Comparison of ENCODE assay signal across 18 mouse cellular contexts in genomic region chr11:102436471-102436790, GRCm38 (mm10). TPM values are rescaled to one million over a fixed set of nuclear protein-coding genes. Genes with fewer than 3 reads are reported as not detected.
DNase-seq lines count a peak whose midpoint lies in the region; ATAC-seq and TF ChIP-seq lines count a peak whose summit lies in the region.
"Had no signal": no experiment of that assay in that cellular context is flagged by ENCODE, and none has a peak within 500 bp of the region (broad histone marks: within the 10 kb centered on the region; RNA-seq: fewer than 3 reads in every experiment).

No protein-coding gene starts in this region.

- no peak overlapping the region for H3K4me2 ChIP-seq in midbrain, embryonic 13.5 days (replicated peaks)
- no peak overlapping the region for H3K4me2 ChIP-seq in hindbrain, postnatal 0 days (ENCODE audit: low read depth, low read length)

- H3K9me3 ChIP-seq in midbrain, embryonic 10.5 days (replicated peaks) = no peaks in the 10 kb centered on the region
- H3K9me3 ChIP-seq in midbrain, embryonic 13.5 days = no peaks in the 10 kb centered on the region
- H3K9me3 ChIP-seq in hindbrain, postnatal 0 days (ENCODE audit: low read length) = no peaks in the 10 kb centered on the region
- H3K9me3 ChIP-seq: forebrain, embryonic 15.5 days; liver, embryonic 12.5 days had no signal

- no peak for ATAC-seq in midbrain, embryonic 13.5 days
- no peak for ATAC-seq in hindbrain, postnatal 0 days
- ATAC-seq: hindbrain, embryonic 16.5 days; liver, embryonic 12.5 days; liver, postnatal 0 days had no signal

- H3K4me3 ChIP-seq in midbrain, embryonic 10.5 days = peak overlapping the region; percentile 2; the same call in 1 of the 2 replicates
- H3K4me3 ChIP-seq in midbrain, embryonic 13.5 days (replicated peaks) = no peak overlapping the region
- no peak overlapping the region for H3K4me3 ChIP-seq in hindbrain, postnatal 0 days (ENCODE audit: low read length)

- TF ChIP-seq CTCF in hindbrain, postnatal 0 days (IDR thresholded peaks at IDR 0.05; ENCODE audit: low read depth) = no peak

- 85% methylated on average over 10 of the region's 10 CpGs for WGBS in midbrain, embryonic 10.5 days
- WGBS in midbrain, embryonic 13.5 days = 83% methylated on average over 10 of the region's 10 CpGs
- WGBS in hindbrain, postnatal 0 days = 80% methylated on average over 10 of the region's 10 CpGs

- H3K36me3 ChIP-seq in midbrain, embryonic 10.5 days = peaks cover 74% of the 10 kb centered on the region
- H3K36me3 ChIP-seq in midbrain, embryonic 13.5 days = peaks cover 75% of the 10 kb centered on the region
- peaks cover 44% of the 10 kb centered on the region for H3K36me3 ChIP-seq in hindbrain, postnatal 0 days (ENCODE audit: insufficient read depth, low read length)

- H3K9ac ChIP-seq in midbrain, embryonic 13.5 days (replicated peaks) = no peak overlapping the region
- H3K9ac ChIP-seq in hindbrain, postnatal 0 days (replicated peaks; ENCODE audit: low read length) = no peak overlapping the region
- H3K9ac ChIP-seq: liver, postnatal 0 days had no signal

- no peak overlapping the region for H3K27ac ChIP-seq in midbrain, embryonic 10.5 days (replicated peaks)
- no peak overlapping the region for H3K27ac ChIP-seq in midbrain, embryonic 13.5 days
- H3K27ac ChIP-seq in hindbrain, postnatal 0 days = no peak overlapping the region
- H3K27ac ChIP-seq: forebrain, embryonic 15.5 days; liver, embryonic 12.5 days had no signal

- DNase-seq in adrenal gland, postnatal 36 days = peak; percentile 50 to 57
- DNase-seq in adrenal gland, adult 18-20 months (ENCODE audit: low spot score in 2 of 2) = no peak
- DNase-seq in midbrain, embryonic 10.5 days (ENCODE audit: low spot score) = no peak
- DNase-seq in R1 (ENCODE audit: low read depth, low spot score) = peak; percentile 28
- no peak for DNase-seq in hindbrain, postnatal 0 days (ENCODE audit: low spot score)
- no peak for DNase-seq in embryo, embryonic 10 days (ENCODE audit: low spot score)
- DNase-seq: layer of hippocampus, postnatal 36 days; liver, postnatal 0 days; lung, postnatal 36 days; spleen, adult 18-20 months; thymus, adult 2 months; thymus, postnatal 4 days had no signal

- peaks cover 61% of the 10 kb centered on the region for H3K27me3 ChIP-seq in midbrain, embryonic 10.5 days (ENCODE audit: low read depth, poor library complexity, severe bottlenecking)
- H3K27me3 ChIP-seq in midbrain, embryonic 13.5 days = peaks cover 16% of the 10 kb centered on the region
- H3K27me3 ChIP-seq in hindbrain, postnatal 0 days (ENCODE audit: insufficient read depth, low read length) = no peaks in the 10 kb centered on the region
- H3K27me3 ChIP-seq: forebrain, embryonic 15.5 days had no signal

- H3K4me1 ChIP-seq in midbrain, embryonic 10.5 days = peaks cover 45% of the 10 kb centered on the region
- H3K4me1 ChIP-seq in midbrain, embryonic 13.5 days (replicated peaks) = peaks cover 43% of the 10 kb centered on the region
- H3K4me1 ChIP-seq in hindbrain, postnatal 0 days (ENCODE audit: insufficient read depth, low read length) = 0 out of 2 replicates have a peak, but pooled peaks cover 15% of the 10 kb centered on the region

RNA-seq across cellular contexts. Expression of gene Grn, which starts 6.3 kb away (rescaled TPM):
- 100 to 1,000 TPM; 181 to 214 TPM for total RNA-seq in adrenal gland, postnatal 36 days (2021)
- total RNA-seq in adrenal gland, adult 18-20 months (2021) = 100 to 1,000 TPM; 156 to 181 TPM
- 63.5 and 77.1 TPM in 2 replicates for polyA plus RNA-seq in midbrain, embryonic 10.5 days (2016; fragmentation: Nextera tagmentation; extraction: Ambion mirVana)
- polyA plus RNA-seq in midbrain, embryonic 13.5 days (2015; fragmentation: Nextera tagmentation; extraction: Ambion mirVana) = 57.4 and 61.8 TPM in 2 replicates
- total RNA-seq in hindbrain, postnatal 0 days (2014; rRNA removed) = 85.6 and 98.5 TPM in 2 replicates
- 98.4 and 104 TPM in 2 replicates for polyA plus RNA-seq in hindbrain, postnatal 0 days (2015; fragmentation: Nextera tagmentation; extraction: Ambion mirVana)

RNA-seq across cellular contexts. Expression of gene Fam171a2, which starts 11.1 kb away (rescaled TPM):
- total RNA-seq in adrenal gland, postnatal 36 days (2021) = 1 to 10 TPM; 5.8 to 6.1 TPM
- total RNA-seq in adrenal gland, adult 18-20 months (2021) = 1 to 10 TPM; 3.4 to 3.5 TPM
- 3.0 and 4.0 TPM in 2 replicates for polyA plus RNA-seq in midbrain, embryonic 10.5 days (2016; fragmentation: Nextera tagmentation; extraction: Ambion mirVana)
- 10.9 and 18.4 TPM in 2 replicates for polyA plus RNA-seq in midbrain, embryonic 13.5 days (2015; fragmentation: Nextera tagmentation; extraction: Ambion mirVana)
- total RNA-seq in hindbrain, postnatal 0 days (2014; rRNA removed) = 546 and 699 TPM in 2 replicates
- polyA plus RNA-seq in hindbrain, postnatal 0 days (2015; fragmentation: Nextera tagmentation; extraction: Ambion mirVana) = 20.6 and 21.0 TPM in 2 replicates
- total RNA-seq: neutrophil, adult 5-6 weeks had no signal

RNA-seq across cellular contexts. Expression of gene Slc25a39, which starts 28.7 kb away (rescaled TPM):
- total RNA-seq in adrenal gland, postnatal 36 days (2021) = 100 to 1,000 TPM; 453 to 470 TPM
- 100 to 1,000 TPM; 461 to 466 TPM for total RNA-seq in adrenal gland, adult 18-20 months (2021)
- 234 and 249 TPM in 2 replicates for polyA plus RNA-seq in midbrain, embryonic 10.5 days (2016; fragmentation: Nextera tagmentation; extraction: Ambion mirVana)
- polyA plus RNA-seq in midbrain, embryonic 13.5 days (2015; fragmentation: Nextera tagmentation; extraction: Ambion mirVana) = 141 and 154 TPM in 2 replicates
- total RNA-seq in hindbrain, postnatal 0 days (2014; rRNA removed) = 169 and 194 TPM in 2 replicates
- polyA plus RNA-seq in hindbrain, postnatal 0 days (2015; fragmentation: Nextera tagmentation; extraction: Ambion mirVana) = 165 and 176 TPM in 2 replicates

RNA-seq across cellular contexts. Expression of gene Itga2b, which starts 33.5 kb away (rescaled TPM):
- 1 to 10 TPM; 3.0 to 4.6 TPM for total RNA-seq in adrenal gland, postnatal 36 days (2021)
- 1 to 10 TPM; 3.4 to 3.6 TPM for total RNA-seq in adrenal gland, adult 18-20 months (2021)
- polyA plus RNA-seq in midbrain, embryonic 10.5 days (2016; fragmentation: Nextera tagmentation; extraction: Ambion mirVana) = 5.8 and 6.9 TPM in 2 replicates
- polyA plus RNA-seq in midbrain, embryonic 13.5 days (2015; fragmentation: Nextera tagmentation; extraction: Ambion mirVana) = 4.9 and 6.0 TPM in 2 replicates
- 3.5 and 5.6 TPM in 2 replicates for total RNA-seq in hindbrain, postnatal 0 days (2014; rRNA removed)
- 13.7 and 14.2 TPM in 2 replicates for polyA plus RNA-seq in hindbrain, postnatal 0 days (2015; fragmentation: Nextera tagmentation; extraction: Ambion mirVana)

RNA-seq across cellular contexts. Expression of gene Rundc3a, which starts 43.2 kb away (rescaled TPM):
- 10 to 100 TPM; 29.1 to 29.6 TPM for total RNA-seq in adrenal gland, postnatal 36 days (2021)
- 10 to 100 TPM; 40.0 to 45.9 TPM for total RNA-seq in adrenal gland, adult 18-20 months (2021)
- 21.5 and 40.7 TPM in 2 replicates for polyA plus RNA-seq in midbrain, embryonic 10.5 days (2016; fragmentation: Nextera tagmentation; extraction: Ambion mirVana)
- 131 and 153 TPM in 2 replicates for polyA plus RNA-seq in midbrain, embryonic 13.5 days (2015; fragmentation: Nextera tagmentation; extraction: Ambion mirVana)
- 310 and 349 TPM in 2 replicates for total RNA-seq in hindbrain, postnatal 0 days (2014; rRNA removed)
- 114 and 125 TPM in 2 replicates for polyA plus RNA-seq in hindbrain, postnatal 0 days (2015; fragmentation: Nextera tagmentation; extraction: Ambion mirVana)
- total RNA-seq: megakaryocyte, adult 5-6 weeks had no signal

Comparison
In these comparisons a context has a peak if more than half of its experiments do, and no peak if none do; other contexts are left out.
1. DNase-seq: peak in adrenal gland, postnatal 36 days (2 of 2) and R1 (single experiment); none in adrenal gland, adult 18-20 months (0 of 2), midbrain, embryonic 10.5 days (single experiment), hindbrain, postnatal 0 days (single experiment) and embryo, embryonic 10 days (single experiment).
2. RNA of gene Fam171a2, which starts 11.1 kb away (total RNA-seq): 546 to 699 TPM in hindbrain, postnatal 0 days; 5.8 to 6.1 TPM in adrenal gland, postnatal 36 days and 3.4 to 3.5 TPM in adrenal gland, adult 18-20 months; every median in the first group is over 10 times any median in the second.